Mouse (Mus musculus) mature B cell (primary cell): ENCODE data around the gene Pnrc2.

Experiments used
- in situ Hi-C: fragments of 300-500 bp; cut with MboI; formaldehyde crosslinking; loops from 2 replicates; pipeline ENCODE4 v1.14.3; 2019

Pnrc2 gene

GRCm38 (mm10) chr4:135891539-135891938, 17.9 kb upstream of the Pnrc2 start:
- in situ Hi-C loops: loop anchor here (5.0 kb wide), 1 partner anchor 36 kb away; no protein-coding TSS in a partner anchor

- in situ Hi-C loops: loop anchor here (5.0 kb wide), 1 partner anchor 37 kb away; no protein-coding TSS in a partner anchor
These were observed 16.2 kb upstream of the Pnrc2 start for GRCm38 (mm10) chr4:135889884-135890283.

- in situ Hi-C loops: no loop called here
These were observed 15.7 kb upstream of the Pnrc2 start for GRCm38 (mm10) chr4:135889146-135889883.

GRCm38 (mm10) chr4:135888448-135889057, 14.9 kb upstream of the Pnrc2 start:
- in situ Hi-C loops: no loop called here

- in situ Hi-C loops: no loop called here
These were observed 12.5 kb upstream of the Pnrc2 start for GRCm38 (mm10) chr4:135886184-135886583.

- in situ Hi-C loops: no loop called here
These were observed 12.0 kb upstream of the Pnrc2 start for GRCm38 (mm10) chr4:135885676-135886075.

- in situ Hi-C loops: no loop called here
These were observed 10.9 kb upstream of the Pnrc2 start for GRCm38 (mm10) chr4:135884531-135884930.

GRCm38 (mm10) chr4:135883881-135884516, 10.3 kb upstream of the Pnrc2 start:
- in situ Hi-C loops: no loop called here

- in situ Hi-C loops: no loop called here
These were observed 9.8 kb upstream of the Pnrc2 start for GRCm38 (mm10) chr4:135883401-135883851.

- in situ Hi-C loops: no loop called here
These were observed 8.4 kb upstream of the Pnrc2 start for GRCm38 (mm10) chr4:135882023-135882422.

GRCm38 (mm10) chr4:135880576-135880975, 6.9 kb upstream of the Pnrc2 start:
- in situ Hi-C loops: no loop called here

GRCm38 (mm10) chr4:135880018-135880417, 6.4 kb upstream of the Pnrc2 start:
- in situ Hi-C loops: no loop called here

GRCm38 (mm10) chr4:135879021-135879420, 5.4 kb upstream of the Pnrc2 start:
- in situ Hi-C loops: no loop called here

- in situ Hi-C loops: no loop called here
These were observed 4.1 kb upstream of the Pnrc2 start for GRCm38 (mm10) chr4:135877742-135878141.

- in situ Hi-C loops: no loop called here
These were observed 3.0 kb upstream of the Pnrc2 start for GRCm38 (mm10) chr4:135876583-135877020.

GRCm38 (mm10) chr4:135875991-135876582, 2.4 kb upstream of the Pnrc2 start:
- in situ Hi-C loops: no loop called here

GRCm38 (mm10) chr4:135875546-135875945, 1.9 kb upstream of the Pnrc2 start:
- in situ Hi-C loops: no loop called here

GRCm38 (mm10) chr4:135874564-135875535, 1.2 kb upstream of the Pnrc2 start:
- in situ Hi-C loops: no loop called here

- in situ Hi-C loops: no loop called here
These were observed 860 bp downstream of the Pnrc2 start for GRCm38 (mm10) chr4:135872589-135873391.

GRCm38 (mm10) chr4:135872015-135872414, 1.6 kb downstream of the Pnrc2 start:
- in situ Hi-C loops: no loop called here
